Mouse (Mus musculus) kidney, adult 8-10 months (tissue): ENCODE data around the gene Reep6.

Experiments used
- DNase-seq, 2 experiments: peaks; one replicate each; pipeline ENCODE4 v3.0.0; 2022

Reep6 gene

GRCm38 (mm10) chr10:80329273-80330081 is at the start of gene Reep6, which contains the start of gene Pcsk4:
Gene Reep6 (plus strand): TSS chr10:80329953.
Gene Pcsk4 (minus strand): TSS chr10:80329498.
- peak; percentile 99 for DNase-seq

- peak; percentile 93 to 94 for DNase-seq
Measured at GRCm38 (mm10) chr10:80281304-80281703, 48.4 kb upstream of the Reep6 start.

GRCm38 (mm10) chr10:80281921-80282371 is 47.8 kb upstream of the Reep6 start:
- DNase-seq, result peak; percentile 71 to 75

- peak in 1 of 2 experiments; percentile 32 for DNase-seq
Measured at GRCm38 (mm10) chr10:80282481-80283441, 47.0 kb upstream of the Reep6 start.

DNA sequence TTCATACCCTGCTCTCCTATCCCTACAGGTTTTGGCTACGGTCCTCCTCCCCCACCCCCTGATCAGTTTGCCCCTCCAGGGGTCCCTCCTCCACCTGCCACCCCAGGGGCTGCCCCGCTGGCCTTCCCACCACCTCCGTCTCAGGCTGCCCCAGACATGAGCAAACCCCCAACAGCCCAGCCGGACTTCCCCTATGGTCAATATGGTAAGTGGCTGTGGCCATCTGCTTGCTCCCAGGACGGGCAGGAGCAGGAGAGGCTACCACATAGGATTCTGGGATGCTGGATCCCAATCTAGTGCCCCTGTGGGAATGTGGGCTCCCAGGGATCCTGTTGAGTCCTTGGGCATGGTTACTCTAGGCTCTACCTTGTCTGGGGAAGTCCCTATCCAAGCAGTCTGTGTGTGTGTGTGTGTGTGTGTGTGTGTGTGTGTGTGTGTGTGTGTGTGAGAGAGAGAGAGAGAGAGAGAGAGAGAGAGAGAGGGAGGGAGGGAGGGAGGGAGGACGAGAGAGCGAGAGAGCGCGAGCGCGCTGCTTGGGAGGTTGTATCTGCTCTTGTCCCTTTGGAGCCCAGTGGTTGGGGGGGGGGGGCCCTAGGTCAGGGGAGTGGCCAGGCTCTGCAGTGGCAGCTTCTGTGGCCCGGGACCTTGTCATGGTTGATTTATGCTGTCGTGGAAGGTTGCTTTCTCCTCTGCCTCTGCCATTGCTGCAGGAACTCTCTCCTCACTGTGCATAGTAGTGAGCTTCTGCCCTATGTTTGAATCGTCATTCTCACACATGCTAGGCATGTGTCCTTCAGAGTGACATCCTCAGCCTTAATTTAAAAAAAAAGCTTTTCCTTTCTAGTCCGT is 44.3 kb upstream of the Reep6 start:
- DNase-seq, result no peak

DNA sequence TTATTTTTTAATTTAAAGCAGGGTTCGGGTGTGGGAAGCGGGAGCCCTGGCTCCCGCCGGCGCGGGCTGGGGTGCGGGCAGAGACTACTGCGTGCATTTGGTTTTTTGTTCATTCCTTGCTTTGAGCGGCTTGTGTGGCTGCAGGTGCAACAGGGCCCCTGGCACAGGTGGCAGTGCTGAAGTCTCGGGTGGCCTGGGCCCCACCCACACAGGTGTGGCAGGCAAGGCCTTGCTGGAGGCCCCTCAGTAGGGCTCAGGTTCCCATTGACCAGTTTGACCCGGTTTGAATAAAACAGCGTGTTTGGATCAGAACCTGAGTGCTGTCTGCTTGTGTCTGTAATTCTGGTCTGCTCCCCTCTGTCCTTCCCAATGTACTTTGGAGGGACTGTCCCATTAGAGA is 41.7 kb upstream of the Reep6 start:
- DNase-seq, result no peak

GRCm38 (mm10) chr10:80288657-80289056 is 41.1 kb upstream of the Reep6 start:
- DNase-seq, result no peak

- DNase-seq, result peak; percentile 92 to 94
Measured at GRCm38 (mm10) chr10:80292251-80293146, 37.3 kb upstream of the Reep6 start, which contains the start of gene Rps15. Gene Rps15 (plus strand): TSS chr10:80292453.

GRCm38 (mm10) chr10:80293325-80293724 is 36.4 kb upstream of the Reep6 start:
- DNase-seq, result no peak

DNA sequence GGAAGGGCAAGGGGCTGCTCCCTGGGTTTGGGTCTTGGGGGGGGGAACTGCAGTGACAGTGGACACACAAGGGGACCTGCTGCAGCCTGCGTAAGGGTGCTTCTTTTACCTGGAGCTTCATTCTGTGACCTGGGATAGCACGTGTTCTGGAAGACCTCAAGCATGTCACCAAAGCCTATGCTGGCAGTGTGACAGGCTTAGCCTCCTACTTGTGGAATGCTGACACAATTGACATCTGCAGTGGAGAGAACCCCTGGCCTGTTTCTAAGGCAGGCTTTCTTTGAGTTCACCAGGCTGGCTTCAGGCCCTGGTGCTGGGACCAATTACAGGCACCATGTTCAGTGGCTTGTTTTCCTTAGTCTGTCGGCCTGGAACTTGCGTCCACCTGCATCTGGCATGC is 35.4 kb upstream of the Reep6 start:
- DNase-seq, result no peak

DNA sequence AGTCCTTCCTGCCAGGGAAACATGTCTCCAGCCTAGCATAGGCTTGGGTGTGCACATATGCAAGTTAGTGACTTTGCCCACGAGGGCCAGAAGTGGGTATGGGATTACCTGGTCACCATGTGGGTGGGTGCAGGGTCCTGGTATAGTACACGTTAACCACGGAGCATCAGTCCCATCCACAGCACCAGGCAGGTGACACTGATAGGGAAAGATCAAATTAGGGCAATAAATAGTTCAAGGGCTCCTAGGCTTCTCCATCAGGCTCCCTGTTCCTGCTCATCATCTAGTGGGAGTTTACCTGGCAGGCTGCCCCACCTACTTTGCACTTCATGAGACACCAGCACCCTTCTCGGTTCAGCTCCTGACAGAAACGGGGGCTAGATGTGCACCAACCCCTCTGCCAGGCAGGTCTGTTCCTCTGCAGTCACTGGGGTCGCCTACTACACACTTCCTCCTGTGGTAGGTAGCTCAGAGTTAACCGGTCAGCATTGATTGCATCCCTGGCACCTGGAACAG is 34.9 kb upstream of the Reep6 start:
- no peak for DNase-seq

GRCm38 (mm10) chr10:80295618-80296425 is 33.9 kb upstream of the Reep6 start, which contains the start of gene Apc2:
Gene Apc2 (plus strand): TSS chr10:80295977.
- peak; percentile 66 to 81 for DNase-seq

DNA sequence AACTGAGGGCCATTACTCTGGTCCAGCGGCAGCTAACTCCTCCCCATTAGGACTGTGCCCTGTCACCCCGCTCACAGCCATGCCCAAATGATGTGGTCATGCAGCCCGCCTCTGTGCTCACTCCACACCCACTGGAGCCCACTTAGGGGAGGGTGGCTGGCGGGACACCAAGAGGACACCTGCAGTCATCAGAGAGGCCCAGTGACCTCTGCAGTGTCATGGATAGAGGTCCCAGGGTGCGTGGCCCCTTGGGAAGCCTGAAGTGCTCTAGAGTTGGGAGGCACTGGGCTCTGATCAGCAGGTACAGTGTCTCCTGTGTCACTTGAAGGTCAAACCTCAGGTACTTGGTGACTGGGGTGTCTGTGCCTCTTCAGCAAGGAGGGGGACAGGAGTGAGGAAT is 32.9 kb upstream of the Reep6 start:
- DNase-seq, result no peak

- no peak for DNase-seq
Measured at GRCm38 (mm10) chr10:80297526-80298133, 32.1 kb upstream of the Reep6 start.

GRCm38 (mm10) chr10:80298571-80299281 is 31.0 kb upstream of the Reep6 start:
- DNase-seq, result no peak

DNA sequence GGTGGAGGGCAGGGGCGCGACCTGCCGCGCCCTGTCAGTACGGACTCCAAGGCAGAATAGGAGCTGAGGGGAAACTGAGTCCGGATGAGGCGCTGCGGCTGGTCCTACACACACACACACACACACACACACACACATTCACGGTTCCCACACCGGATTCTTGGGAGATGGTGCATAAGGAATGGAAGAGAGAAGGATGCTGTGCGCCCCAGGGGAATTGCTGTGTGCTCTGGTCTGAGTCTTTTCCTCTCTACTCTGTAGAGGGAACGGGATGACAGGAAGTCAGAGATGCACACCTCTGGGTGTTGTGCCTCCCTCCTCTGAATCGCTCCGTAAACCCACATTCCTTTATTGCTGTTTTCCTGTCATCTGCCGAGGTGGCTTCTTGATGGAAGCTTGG is 30.5 kb upstream of the Reep6 start:
- no peak for DNase-seq

- DNase-seq, result no peak
Measured at GRCm38 (mm10) chr10:80299824-80300223, 29.9 kb upstream of the Reep6 start.

DNA sequence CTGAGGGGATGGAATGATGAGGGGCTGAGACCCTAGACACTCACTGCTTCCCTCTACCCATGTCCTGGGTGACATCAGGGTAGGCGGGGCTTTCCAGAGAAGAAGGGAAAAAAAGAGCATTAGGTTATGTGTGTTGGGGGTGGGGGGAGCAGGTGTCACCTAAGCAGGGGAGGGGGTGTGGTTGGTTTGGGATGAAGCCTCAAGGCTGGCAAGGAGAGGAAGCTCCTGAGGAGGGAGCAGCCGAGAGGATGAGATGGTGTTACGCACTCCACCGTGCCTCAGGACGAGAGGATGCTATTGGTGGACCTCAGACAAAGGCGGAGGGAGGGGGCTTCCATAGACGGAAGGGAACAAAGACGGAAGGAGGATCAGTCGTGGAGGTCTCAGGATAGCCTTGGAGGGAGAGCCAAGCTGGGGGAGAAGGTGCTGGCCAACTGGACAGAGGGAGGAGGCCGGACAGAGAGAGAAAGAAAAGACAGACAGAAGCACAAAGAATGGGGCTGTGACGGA is 29.0 kb upstream of the Reep6 start:
- DNase-seq, result no peak
